Mouse (Mus musculus) mesoderm, embryonic 11.5 days (tissue): ENCODE measurements around the gene Rwdd3.

ENCODE experiments used
- DNase-seq: peaks from one replicate; pipeline ENCODE4 v3.0.0-alpha.2; 2012; ENCODE audit warnings: low read depth, low spot score

Gene Rwdd3

DNA sequence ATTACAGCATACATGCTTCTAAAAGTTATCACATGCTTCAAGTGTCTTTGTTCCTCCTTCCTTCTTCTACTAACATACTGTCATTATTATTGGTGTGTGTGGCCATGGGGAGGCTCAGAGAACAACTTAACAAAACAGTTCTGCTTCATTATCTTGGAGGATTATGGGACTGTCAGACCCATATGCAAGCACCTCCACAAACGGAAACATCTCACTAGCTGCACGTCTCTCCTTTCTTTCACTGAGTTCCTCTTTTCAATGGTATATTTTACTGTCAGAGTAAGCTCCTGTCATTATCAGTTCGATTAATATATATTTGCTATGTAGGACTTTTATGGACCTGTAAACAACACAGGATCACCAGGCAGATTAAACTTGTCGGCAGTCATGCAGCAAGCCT is 11.1 kb downstream of the Rwdd3 start:
- DNase-seq: no peak

DNA sequence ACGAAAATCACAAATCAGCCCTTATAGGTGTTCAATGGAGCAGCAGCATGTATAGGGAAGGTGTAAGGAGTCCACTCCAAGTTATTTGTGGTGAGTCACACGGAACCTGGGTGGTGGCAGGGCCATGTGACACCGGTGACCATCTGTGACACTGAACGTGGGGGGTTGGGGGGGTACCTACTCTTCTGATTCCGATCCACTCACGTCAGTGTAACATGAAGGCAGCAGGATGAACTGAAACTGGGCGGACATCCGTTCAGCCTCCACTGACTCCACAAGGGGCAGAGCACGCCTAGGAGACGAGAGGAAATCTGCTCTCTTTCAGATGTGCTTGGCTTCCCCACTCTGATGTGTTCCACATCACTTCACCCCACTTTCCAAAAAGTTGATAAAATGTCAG is 11.9 kb downstream of the Rwdd3 start:
- no peak for DNase-seq

DNA sequence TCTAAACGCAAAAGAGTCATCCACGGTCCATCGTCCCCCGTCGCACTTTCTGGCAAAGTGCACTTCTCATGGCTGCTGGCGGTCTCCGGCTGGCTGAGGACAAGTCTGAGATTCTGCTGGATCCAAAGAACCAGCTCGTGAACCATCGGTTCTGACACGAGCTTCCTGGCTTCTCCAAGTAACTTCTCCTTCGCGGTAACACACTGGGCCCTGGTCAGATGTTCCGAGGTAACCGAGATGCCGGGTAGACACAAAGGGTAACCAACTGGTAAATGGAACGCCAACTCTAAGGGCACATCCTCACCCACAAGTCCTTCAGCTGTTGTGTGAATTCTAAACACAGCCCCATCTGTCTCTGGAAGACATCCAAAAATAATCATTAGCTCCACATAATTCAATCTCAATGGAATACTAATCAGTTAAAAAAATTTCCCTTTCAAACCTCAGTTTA is 12.6 kb downstream of the Rwdd3 start:
- DNase-seq: no peak

DNA sequence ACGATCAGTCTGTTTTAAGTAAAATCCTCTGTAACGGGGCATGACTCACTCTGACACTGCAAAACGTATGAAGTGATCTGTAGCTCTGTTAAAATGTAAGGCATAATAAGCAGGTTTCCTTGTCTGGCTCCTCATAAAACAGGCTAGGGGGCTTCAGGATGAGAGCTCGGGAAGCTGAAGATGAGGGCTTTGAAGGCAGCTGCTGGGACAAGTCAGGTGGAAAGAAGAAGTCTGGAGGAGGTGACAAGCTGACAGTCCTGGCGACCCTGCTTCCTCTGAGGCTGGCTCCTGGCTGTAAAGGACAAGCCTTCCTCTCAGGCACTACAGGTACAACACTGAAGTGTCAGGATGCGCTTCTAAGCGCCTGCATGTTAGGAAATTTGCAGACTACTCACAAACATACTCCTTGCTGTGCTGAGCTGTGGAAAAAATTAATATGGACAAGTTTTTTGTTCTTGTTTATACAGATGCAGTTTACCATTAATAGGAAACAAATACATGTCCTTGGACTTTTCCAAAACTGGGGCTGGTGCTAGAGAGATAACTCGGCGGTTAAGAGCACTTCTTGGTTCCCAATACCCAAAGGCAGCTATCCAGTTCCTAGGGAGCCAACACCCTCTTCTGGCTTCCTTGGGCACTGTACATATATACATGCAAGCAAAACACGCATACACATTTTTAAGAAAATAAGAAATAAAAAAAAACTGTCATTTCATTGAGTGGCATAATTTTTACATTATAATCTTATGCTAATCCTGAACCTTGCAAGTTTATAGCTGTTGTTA is 13.8 kb downstream of the Rwdd3 start:
- no peak for DNase-seq

DNA sequence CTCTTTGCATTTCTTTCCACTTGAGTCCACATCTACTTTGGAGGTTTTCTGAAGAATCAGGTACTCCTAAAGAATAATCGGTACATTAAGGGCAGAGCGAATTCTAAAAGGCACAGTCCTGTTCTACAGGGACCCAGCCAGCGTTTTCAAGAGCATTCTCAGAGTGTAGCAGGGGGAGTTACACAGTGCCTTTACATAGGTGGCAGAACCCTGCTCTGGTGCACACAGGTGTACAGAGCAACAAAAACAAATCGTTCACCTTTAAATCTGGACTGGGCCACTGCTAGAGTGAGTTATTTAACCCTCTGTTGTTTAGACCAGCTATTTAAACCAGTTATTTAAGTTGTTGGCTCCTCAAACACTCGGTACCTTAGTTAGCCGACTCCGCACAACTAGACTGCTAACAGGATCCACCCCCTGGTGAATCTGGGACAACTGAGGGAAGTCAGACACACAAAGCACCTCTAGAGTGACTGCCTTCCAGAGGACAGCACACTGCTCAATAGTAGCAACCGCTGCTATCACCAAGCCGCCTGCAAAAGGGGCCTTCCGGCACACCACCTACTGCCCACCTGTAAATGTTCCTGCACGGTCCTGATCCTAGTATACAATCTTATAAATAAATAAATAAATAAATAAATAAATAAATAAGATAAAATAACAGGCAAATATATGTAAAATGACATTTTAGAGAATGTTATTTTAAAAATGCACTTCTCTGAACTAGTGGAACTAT is 14.9 kb downstream of the Rwdd3 start:
- DNase-seq: no peak

DNA sequence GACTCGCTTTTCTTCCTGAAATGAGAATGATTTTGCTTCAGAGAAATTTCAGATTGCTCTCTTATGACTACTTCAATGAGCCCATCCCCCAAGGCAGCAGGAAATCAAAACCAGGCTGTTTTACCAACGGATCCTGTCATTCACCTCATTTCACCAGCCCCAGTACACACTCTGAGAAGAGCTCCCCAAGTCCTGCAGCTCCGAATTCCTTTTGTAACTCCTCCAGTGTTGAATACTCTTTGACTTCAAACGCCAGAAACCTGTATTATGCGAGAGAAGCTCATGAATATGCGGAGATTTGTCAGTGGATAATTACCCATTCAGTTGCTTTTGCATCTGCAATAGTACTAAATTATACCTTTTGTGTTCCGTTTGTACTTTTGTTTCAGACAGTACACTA is 15.5 kb downstream of the Rwdd3 start:
- DNase-seq: peak; percentile 30

DNA sequence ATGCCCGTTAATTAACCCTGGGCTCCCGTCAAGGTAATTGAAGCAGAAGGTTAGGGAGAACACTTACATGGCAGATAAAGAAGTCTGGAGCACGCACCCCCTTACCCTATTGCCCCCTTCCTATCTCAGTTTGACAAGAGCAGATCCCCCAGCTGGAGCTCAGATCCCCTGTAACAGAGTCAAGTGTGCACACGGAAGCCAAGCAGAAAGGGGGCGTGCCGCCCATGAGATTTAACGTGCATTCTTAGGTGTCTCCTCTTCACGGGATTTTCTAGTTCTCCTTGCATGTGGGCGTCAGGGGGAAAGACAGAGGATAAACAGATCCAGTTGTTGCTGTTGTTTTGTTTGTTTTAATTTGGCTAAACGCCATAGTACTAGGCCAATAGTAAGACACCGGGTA is 37.6 kb downstream of the Rwdd3 start:
- no peak for DNase-seq

DNA sequence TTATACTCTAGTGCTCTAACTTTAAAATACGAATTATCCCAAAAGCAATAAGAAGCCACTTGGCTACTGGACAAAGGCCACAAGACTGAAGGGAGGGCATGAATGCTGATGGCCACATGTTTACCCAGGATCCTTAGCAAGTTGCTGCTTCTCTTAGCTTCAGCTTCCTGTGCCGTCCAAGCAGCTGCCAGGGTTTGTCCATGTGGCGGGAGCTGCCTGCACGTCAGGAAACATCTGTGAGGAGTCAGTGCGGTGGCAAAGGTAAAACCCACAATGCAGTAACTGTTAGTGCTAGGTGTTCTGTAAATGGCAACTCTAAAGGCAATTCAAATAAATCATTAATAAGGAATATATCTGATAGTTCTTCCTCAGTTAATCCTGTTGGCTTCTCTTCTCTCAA is 38.5 kb downstream of the Rwdd3 start:
- no peak for DNase-seq

DNA sequence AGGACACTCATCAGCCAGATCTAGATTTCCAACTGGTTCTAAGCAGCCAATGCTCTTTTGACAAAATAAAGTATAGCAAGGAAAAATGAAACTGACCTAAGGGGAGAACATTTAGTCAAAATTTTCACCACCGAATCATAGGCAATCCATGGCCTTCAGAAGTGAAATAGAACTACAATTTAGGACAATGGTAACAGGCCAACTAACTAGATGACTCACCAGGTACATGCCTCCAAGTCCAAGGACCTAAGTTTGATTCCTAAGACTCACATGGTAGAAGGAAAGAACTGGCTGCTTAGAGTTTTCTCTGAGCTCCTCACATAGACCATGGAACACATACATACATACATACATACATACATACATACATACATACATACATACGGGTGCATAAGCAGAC is 44.3 kb downstream of the Rwdd3 start:
- DNase-seq: no peak

DNA sequence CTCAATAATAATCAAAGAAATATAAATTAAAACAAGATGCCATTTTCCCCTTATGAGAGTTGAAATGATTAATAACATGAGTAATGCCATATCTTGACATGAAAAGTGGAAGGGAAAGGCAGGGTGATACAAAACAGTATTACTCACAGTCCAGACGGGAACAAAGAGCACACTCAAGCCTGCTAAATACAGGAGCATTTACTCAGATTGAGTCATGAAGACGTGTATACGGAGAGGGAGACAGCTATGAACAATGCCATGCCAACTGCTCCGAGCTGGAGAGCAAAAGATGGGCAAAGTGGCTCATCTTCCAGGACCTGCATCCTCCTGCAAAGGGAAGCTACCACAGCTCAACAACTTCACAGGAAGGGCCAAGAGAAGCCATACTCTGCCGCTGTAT is 45.0 kb downstream of the Rwdd3 start:
- DNase-seq: no peak

DNA sequence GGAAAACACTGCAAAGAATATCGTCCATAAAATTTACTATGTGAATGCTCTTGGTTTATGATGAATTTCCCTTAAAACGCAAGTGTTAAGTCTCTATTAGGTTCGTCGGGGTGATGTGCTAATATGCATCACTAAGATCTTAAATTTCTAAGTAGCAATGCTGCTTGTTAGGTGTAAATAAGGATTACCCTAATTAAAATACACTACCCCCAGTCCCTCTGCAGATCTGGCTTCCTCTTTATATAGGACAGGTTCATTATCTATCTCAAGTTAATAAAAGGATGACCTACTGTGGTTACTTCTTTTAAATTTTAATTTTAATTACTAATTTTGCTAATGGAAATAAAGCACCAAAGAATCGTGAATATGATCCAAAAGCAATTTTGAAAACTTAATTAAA is 50.4 kb downstream of the Rwdd3 start:
- DNase-seq: no peak

DNA sequence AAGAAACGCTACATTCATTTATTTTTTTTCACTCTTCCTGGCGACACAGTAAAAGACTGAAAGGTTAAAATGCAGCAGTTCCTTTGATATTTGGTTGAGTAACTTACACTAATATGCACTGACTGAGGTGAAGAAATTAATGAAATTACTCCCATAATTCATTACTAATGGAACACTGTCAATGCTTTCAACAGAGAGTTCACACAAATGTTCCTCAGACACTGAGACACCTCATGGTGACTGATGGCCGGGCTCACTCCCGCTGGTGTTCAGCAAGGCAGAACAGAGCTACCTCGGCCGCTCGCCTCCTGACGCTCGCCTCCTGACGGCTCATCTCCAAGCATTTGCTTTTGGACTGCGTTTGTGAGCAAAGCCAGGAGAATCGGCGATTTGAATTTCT is 54.9 kb downstream of the Rwdd3 start:
- peak; percentile 37 for DNase-seq

DNA sequence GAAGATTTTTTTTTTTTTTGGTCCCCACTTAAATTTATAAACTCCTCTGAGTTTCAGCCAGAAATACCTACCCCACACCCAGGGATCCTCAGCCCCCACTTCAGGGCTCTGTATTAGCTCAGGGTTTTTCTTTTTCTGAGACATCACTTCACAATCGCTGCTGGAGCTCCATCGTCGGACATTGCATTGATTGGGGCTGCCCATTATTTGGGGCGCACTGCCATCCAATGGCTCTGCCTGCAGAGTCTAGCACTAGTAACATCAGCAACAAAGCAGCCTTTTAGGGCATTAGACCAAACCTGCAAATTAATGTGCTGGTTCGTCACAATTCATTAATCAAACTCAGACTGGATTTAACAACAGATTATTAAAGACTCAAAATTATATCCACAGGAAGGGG is 55.4 kb downstream of the Rwdd3 start:
- no peak for DNase-seq

DNA sequence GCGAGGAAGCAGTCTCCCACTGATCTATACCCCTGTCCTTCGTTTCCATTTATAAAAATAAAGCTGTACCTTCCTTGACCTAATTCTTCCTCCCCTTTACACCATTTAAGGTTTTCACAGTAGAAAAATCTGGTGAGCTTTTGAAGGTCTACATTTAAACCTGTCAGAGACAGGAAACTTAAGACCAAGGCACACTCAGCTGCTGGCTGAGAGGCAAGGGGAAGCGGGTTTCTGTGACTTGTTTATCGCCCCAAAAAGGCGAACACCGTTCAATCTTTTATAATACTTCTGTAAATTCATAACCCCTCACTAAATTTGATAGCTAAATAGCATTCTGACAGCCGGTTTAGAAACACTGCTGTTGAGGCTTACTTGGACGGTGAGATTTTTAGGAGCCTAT is 60.4 kb downstream of the Rwdd3 start:
- DNase-seq: no peak

DNA sequence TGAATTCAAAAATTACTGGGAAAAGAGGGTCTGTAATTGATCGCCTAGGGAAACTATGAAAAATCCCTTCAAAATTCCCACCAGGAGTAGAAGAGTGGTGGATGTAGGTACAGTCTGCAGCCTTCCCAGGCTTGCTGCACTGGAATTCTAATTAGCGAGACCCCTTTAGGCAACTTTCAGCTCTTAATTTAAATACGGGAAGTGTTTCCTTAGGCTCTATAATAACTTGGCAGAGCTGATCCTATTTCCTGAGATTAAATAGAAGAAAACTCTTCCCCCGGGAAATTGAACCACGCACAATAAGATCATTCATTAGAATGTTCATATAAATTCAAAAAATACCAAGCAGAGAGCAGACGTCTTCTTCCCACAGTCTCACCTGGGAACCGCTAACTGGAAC is 61.1 kb downstream of the Rwdd3 start:
- DNase-seq: no peak

DNA sequence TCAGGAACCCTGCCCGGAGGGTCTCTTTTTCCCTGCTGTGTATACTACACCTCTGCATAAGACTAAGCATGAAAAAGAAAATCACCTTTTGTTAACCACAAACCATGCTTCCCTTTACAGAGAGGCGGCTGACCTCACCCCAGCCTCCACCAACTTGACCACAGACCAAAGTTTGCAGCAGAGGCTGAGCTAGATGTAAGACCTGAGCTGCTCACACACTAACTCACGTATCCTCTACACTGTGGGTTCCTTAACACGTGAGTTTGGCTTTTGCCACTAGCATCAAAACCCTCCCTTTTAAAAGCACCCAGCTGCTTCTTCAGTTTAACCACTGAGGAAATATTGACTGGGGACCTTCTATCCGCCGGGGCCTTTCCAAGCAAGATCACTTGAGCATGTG is 64.0 kb downstream of the Rwdd3 start:
- no peak for DNase-seq

DNA sequence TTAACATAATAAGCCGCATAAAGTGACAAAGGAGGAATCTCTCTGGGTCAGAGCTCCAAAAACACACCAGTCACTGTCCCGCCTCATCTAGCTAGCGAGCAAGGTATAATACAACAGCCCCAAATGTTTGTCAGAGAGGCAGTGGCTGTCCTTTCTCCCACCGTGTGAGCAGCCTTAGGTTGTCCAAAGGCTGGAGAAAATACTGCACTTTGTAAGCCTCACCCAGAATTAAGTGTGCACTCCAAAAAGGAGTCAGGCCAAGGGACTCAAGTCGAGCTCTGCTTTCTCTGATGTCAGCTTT is 66.1 kb downstream of the Rwdd3 start:
- DNase-seq: no peak
